Mouse (Mus musculus) heart, adult 2 months (tissue): Measurements from ENCODE around the gene Pcbd2. TPM values are rescaled to one million over a fixed set of nuclear protein-coding genes. Genes with fewer than 3 reads are reported as not detected.

Experiments used
- DNase-seq, 2 experiments: peaks; one replicate each; pipeline ENCODE4 v3.0.0; 2021
- H3K27ac ChIP-seq: fragments of 200-600 bp; 2 replicates; pipeline ENCODE4 v1.8.1; 2022
- H3K27me3 ChIP-seq: fragments of 200-500 bp; 2 replicates; pipeline ENCODE4 v1.6.1; 2012; ENCODE audit warnings: mild to moderate bottlenecking, low read length, inconsistent platforms, mixed read lengths; ENCODE audit not compliant: control insufficient read depth, insufficient read depth
- H3K36me3 ChIP-seq: fragments of 200-500 bp; 2 replicates; pipeline ENCODE4 v1.6.1; 2012; ENCODE audit warnings: low read length, inconsistent platforms; ENCODE audit not compliant: control insufficient read depth, insufficient read depth
- H3K4me1 ChIP-seq: fragments of 200-500 bp; 2 replicates; pipeline ENCODE4 v1.6.1; 2011; ENCODE audit warnings: low read length; ENCODE audit not compliant: control insufficient read depth, insufficient read depth
- H3K4me3 ChIP-seq: fragments of 200-600 bp; 2 replicates; pipeline ENCODE4 v1.8.1; 2022
- H3K79me2 ChIP-seq: fragments of 200-500 bp; replicated peaks from 2 replicates; pipeline ENCODE4 v1.6.1; 2012; ENCODE audit warnings: mild to moderate bottlenecking, inconsistent platforms, low read length, moderate library complexity, mixed read lengths; ENCODE audit not compliant: control insufficient read depth, insufficient read depth
- H3K9ac ChIP-seq: fragments of 200-500 bp; 2 replicates; pipeline ENCODE4 v1.6.1; 2012; ENCODE audit warnings: low read depth, mild to moderate bottlenecking, control low read depth, inconsistent platforms, low read length, mixed read lengths
- CTCF ChIP-seq: fragments of 200-600 bp; IDR thresholded peaks from 2 replicates; pipeline ENCODE4 v1.8.1; 2022; ENCODE audit warnings: antibody characterized with exemption, mild to moderate bottlenecking, moderate library complexity
- EP300 ChIP-seq: fragments of 200-500 bp; IDR thresholded peaks from 2 replicates; pipeline ENCODE4 v1.6.1; 2011; ENCODE audit warnings: low read depth, low read length, control low read depth; ENCODE audit not compliant: insufficient read depth
- POLR2A ChIP-seq: fragments of 200-500 bp; IDR thresholded peaks from 2 replicates; pipeline ENCODE4 v1.6.1; 2011; ENCODE audit warnings: mild to moderate bottlenecking, low read depth, low read length, control low read depth; ENCODE audit not compliant: insufficient read depth
- WGBS: fragments of 180-500 bp; shearing (Covaris S2); methylation state at CpG from one replicate; pipeline ENCODE4 v1.1.7; 2018; 5-methylcytosine and 5-hydroxymethylcytosine counted together
- intact Hi-C: fragments of 180-260 bp; cut with DNase I; formaldehyde crosslinking; loops from one replicate; pipeline ENCODE4 v1.15.1; 2025
- long read RNA-seq: library from polyadenylated mRNA; stranded (forward); transcript quantifications from one replicate; pipeline ENCODE4 v2.0.0, GENCODE M21; 2021
- polyA plus RNA-seq: library from polyadenylated mRNA; depleted of rRNA; stranded (reverse); fragments of >200 nt; gene quantifications from 2 replicates; pipeline ENCODE4 v1.2.3, GENCODE M21; 2012; rRNA removed
- total RNA-seq, 2 experiments: library from RNA; stranded (reverse); gene quantifications; 2 replicates each; pipeline ENCODE4 v1.2.3; 2021

The Pcbd2 gene
- total RNA-seq (10 to 100 TPM; 46.7 to 47.6 TPM), polyA plus RNA-seq (34.0 and 34.6 TPM in 2 replicates)
- long read RNA-seq, transcript Pcbd2-201 (4 exons, 544 nt): major isoform, 28 of 49 reads
- long read RNA-seq, partial matches to known transcripts: 6 of 49 reads
- long read RNA-seq, other reads (novel, unspliced or antisense): 15 of 49 reads

- peak within 1 kb of the TSS; percentile 93 for H3K9ac ChIP-seq
- under 1% methylated on average over 73 of the region's 73 CpGs for WGBS
- peak within 1 kb of the TSS; percentile 97 for H3K4me3 ChIP-seq
- no peaks in the 10 kb centered on the region for H3K36me3 ChIP-seq
- no peaks in the 10 kb centered on the region for H3K4me1 ChIP-seq
- H3K79me2 ChIP-seq: 0 out of 2 replicates have a peak, but pooled peaks cover 2% of the 10 kb centered on the region
- DNase-seq: peak; percentile 92 to 93
- peak; percentile 50; the same call in 1 of the 2 replicates for TF ChIP-seq POLR2A
- TF ChIP-seq EP300: no peak
- TF ChIP-seq CTCF: no peak; the same call in none of the 2 replicates
- H3K27me3 ChIP-seq: no peaks in the 10 kb centered on the region
- intact Hi-C loops: loop anchor here (1.0 to 5.0 kb wide), 4 partner anchors 13 to 126 kb away; partner anchors contain the start of genes B230219D22Rik and Txndc15
- peak within 1 kb of the TSS; percentile 95 for H3K27ac ChIP-seq
Measured at GRCm38 (mm10) chr13:55727120-55727838, at the start of gene Pcbd2. Pcbd2 (plus strand) TSS chr13:55727368.

- DNase-seq: no peak
- WGBS: 82% methylated on average over 9 of the region's 9 CpGs
- H3K79me2 ChIP-seq: no peaks in the 10 kb centered on the region
- no peak overlapping the region for H3K9ac ChIP-seq
- no peaks in the 10 kb centered on the region for H3K4me1 ChIP-seq
- no peak overlapping the region for H3K4me3 ChIP-seq
- no peaks in the 10 kb centered on the region for H3K36me3 ChIP-seq
- intact Hi-C loops: no loop called here
- TF ChIP-seq CTCF: no peak
- TF ChIP-seq POLR2A: no peak
- no peak for TF ChIP-seq EP300
- no peaks in the 10 kb centered on the region for H3K27me3 ChIP-seq
- H3K27ac ChIP-seq: no peak overlapping the region
Measured at GRCm38 (mm10) chr13:55682201-55682600, 45.0 kb upstream of the Pcbd2 start.

DNA sequence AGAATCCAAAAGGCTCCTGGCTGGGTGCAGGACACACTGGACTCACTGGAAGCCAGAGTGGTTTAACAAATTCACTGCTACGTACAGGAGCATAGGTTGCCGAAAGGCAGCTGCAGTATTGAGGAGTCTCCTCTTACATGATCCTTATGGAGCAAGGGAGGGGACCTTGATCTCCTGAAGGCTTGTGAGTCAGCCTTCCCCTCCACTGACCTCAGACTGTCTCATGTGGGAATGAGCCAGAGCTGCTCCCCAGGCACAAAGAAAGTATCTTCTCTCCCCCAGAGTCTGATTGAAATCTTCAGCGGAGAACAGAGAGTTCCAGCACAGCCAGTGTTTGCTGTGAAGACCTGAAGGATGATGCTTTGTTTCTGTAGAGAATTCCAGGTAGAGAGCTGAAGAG lies 43.6 kb upstream of the Pcbd2 start:
- no peaks in the 10 kb centered on the region for H3K36me3 ChIP-seq
- H3K4me3 ChIP-seq: no peak overlapping the region
- H3K4me1 ChIP-seq: no peaks in the 10 kb centered on the region
- H3K27me3 ChIP-seq: no peaks in the 10 kb centered on the region
- H3K27ac ChIP-seq: no peak overlapping the region
- WGBS: 81% methylated on average over 3 of the region's 3 CpGs
- no peak overlapping the region for H3K9ac ChIP-seq
- DNase-seq: no peak
- no peaks in the 10 kb centered on the region for H3K79me2 ChIP-seq
- intact Hi-C loops: no loop called here
- TF ChIP-seq POLR2A: no peak
- TF ChIP-seq CTCF: no peak
- TF ChIP-seq EP300: no peak

- no peak for TF ChIP-seq EP300
- no peak for TF ChIP-seq CTCF
- TF ChIP-seq POLR2A: no peak
- Histone ChIP-seq H3K27me3 (no peaks in the 10 kb centered on the region), H3K9ac (no peak overlapping the region), H3K79me2 (no peaks in the 10 kb centered on the region), H3K4me3 (no peak overlapping the region), H3K4me1 (no peaks in the 10 kb centered on the region), H3K27ac (no peak overlapping the region), H3K36me3 (no peaks in the 10 kb centered on the region)
- WGBS: 44% methylated on average over 9 of the region's 9 CpGs
- DNase-seq: no peak
- intact Hi-C loops: no loop called here
Measured at GRCm38 (mm10) chr13:55686107-55686633, 41.0 kb upstream of the Pcbd2 start.

DNA sequence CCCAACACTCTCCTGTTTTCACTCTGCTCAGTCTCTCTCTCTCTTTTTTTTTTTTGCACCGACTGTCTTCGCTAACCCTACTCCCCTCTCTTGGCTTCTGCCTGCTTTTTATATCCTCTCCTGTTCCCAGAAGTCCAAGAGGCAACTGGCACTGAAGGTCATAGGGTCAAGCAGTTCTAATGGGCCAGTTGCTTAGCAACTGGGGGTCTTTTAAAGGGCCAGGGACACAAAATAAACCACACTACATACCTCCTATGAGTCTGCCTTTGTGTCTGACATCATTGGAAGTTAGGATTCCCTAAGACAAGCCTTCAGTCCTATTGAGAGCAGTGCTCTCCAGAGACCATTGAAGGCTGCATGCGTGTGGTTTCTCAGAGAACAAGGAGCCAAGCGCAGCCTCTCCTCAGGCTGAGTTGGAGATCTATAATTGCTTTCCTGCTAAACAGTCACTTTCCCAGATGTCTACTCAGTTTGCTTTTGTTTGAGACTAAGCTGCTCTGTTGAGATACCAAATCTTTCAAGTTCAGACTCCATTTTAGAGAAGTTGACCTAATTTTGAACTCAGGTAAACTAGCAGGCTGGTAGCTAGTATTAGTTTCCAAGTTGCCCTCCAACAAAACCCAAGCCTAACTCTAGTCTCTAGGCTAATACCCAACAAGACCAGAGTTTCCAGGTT lies 39.1 kb upstream of the Pcbd2 start:
- Histone ChIP-seq H3K9ac (no peak overlapping the region), H3K27me3 (no peaks in the 10 kb centered on the region), H3K27ac (no peak overlapping the region)

More for the DNA sequence above, 39.1 kb upstream of the Pcbd2 start:
- H3K79me2 ChIP-seq: no peaks in the 10 kb centered on the region
- no peaks in the 10 kb centered on the region for H3K36me3 ChIP-seq
- no peak for DNase-seq
- H3K4me3 ChIP-seq: no peak overlapping the region
- H3K4me1 ChIP-seq: no peaks in the 10 kb centered on the region; the same call in 1 of the 2 replicates
- TF ChIP-seq POLR2A (no peak), CTCF (no peak), EP300 (no peak)
- 44% methylated on average over 4 of the region's 4 CpGs for WGBS
- intact Hi-C loops: no loop called here
